Mouse (Mus musculus) urinary bladder, postnatal 25 days (tissue): Measurements from ENCODE around the gene Rasip1.

Source experiments
- DNase-seq: peaks from one replicate; pipeline ENCODE4 v3.0.0; 2022; ENCODE audit warnings: low spot score

Rasip1 gene

GRCm38 (mm10) chr7:45686841-45687240 is 59.6 kb downstream of the Rasip1 start:
- DNase-seq = no peak
